Mouse (Mus musculus) activated CD4-positive, CD25-positive, alpha-beta regulatory T cell, adult 4 months (primary cell): ENCODE measurements around the gene Cald1. TPM values are rescaled to one million over a fixed set of nuclear protein-coding genes. Genes with fewer than 3 reads are reported as not detected.

Experiments used
- ATAC-seq: one replicate; pipeline ENCODE4 v1.8.0; 2017
- polyA plus RNA-seq, 2 experiments: library from polyadenylated mRNA; unstranded; fragments of 100-300 nt; shearing (Covaris generic); gene quantifications; one replicate each; pipeline ENCODE4 v1.2.1; 2017

Gene Cald1
- polyA plus RNA-seq, 2 experiments from 2014 or later: not detected

GRCm38 (mm10) chr6:34615419-34615818 is 17.1 kb downstream of the Cald1 start:
- ATAC-seq: no peak

DNA sequence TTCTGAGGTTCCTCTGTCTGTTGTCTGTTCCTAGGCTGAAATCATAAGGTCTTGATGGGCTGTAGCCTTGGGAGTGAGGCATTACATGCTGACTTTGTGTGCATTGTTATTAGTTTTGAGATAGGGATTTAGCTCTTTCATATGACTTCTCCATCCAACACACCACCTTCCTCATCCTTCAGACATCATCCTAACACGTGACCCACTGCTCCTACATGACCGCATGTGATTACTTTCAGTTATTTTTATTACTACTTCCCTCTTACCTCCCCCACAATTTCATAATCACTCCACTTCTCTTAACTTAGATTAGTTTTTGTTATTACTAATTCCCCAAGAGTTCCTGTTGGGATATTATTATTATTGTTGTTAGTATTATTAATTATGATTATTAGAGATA is 21.2 kb downstream of the Cald1 start:
- ATAC-seq: no peak

DNA sequence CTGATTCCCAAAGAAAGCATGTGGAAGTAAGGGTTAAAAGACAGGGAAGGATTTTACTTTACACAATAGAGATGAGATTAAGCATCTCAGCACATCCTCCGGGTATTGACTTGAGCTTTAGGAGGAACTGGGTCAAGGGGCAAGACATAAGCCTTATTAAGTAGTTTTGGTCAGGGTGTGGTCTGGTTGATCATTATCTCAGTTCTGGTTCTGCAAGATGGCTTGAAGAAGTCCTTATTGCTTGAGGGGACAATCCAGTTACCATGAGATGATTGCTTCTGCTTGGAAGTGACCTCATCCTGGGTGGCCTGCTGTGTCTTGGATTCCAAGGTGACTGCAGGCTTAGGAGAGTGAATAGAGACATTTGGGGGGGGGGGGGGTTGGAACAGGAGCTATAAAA is 21.9 kb downstream of the Cald1 start:
- no peak for ATAC-seq

- no peak for ATAC-seq
Observed at GRCm38 (mm10) chr6:34622865-34623264, 24.6 kb downstream of the Cald1 start.

DNA sequence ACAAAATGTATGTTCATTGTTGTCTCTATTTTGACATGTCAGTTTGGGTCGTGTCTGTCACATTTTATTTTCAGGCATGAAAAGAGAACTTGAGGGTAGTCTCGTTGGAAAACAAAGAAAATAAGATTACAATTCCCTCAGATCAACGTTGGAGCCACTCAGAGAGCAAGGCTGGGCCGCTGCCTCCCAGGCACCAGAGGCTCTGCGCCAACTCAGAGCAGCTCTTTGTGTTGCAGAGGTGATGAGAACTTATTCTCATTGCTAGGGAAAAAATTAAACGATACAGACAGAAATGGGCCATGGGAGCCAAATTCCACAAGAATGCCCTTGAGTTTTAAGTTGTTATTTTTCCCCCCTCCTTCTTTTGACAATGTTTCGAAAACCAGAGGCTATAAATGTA is 25.0 kb downstream of the Cald1 start:
- no peak for ATAC-seq

- no peak for ATAC-seq
Observed at GRCm38 (mm10) chr6:34624536-34624935, 26.2 kb downstream of the Cald1 start.

DNA sequence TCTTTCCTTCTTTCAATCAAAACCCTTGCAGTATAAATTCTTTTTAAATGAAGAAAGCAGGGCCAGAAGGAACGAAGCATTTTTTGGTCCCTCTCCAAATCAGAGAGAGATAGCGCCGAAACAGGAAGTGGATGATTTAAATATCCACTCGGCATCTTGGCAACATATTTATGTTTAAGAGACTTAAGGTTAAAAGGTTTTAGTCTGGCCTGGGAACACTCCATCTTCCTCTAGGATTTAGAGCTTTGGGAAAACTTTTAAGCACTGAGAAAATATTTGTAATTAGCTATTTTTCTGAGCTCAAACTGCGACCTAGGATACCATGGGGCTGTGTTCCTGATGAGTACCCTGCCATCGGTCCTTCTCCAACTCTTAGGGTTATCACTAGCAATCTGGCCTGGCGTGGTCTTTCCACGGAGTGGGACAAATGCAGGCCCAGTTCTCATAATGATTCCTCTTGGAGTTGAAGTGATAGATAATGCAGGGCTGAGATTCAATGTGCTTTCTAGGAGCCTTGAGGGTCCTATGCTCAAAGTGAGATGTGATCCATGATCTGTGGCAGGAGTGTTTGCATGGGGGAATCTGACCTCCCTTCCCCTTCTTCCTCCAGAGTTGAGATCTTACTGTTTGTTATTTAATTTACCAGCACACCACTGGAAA is 28.4 kb downstream of the Cald1 start:
- ATAC-seq: no peak

- no peak for ATAC-seq
Observed at GRCm38 (mm10) chr6:34628131-34628530, 29.8 kb downstream of the Cald1 start.

DNA sequence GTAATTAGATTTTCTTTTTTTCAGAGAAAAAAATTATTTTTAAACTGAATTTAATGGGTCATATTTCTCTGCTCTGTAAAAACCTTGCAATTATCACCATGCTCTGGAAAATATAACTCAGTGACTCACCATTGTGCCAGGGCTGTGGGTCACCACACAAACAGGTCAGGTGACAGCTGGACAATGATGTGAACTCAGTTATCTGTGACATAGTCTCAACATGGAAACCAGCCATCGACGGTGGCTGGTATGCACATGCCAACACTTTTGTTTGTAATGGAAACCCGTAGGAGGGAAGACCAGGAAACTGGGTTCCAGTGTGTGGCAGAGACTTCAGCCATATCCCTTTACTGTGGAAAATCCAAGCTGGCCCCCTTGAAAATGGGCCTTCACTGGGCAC is 35.5 kb downstream of the Cald1 start:
- ATAC-seq: no peak

DNA sequence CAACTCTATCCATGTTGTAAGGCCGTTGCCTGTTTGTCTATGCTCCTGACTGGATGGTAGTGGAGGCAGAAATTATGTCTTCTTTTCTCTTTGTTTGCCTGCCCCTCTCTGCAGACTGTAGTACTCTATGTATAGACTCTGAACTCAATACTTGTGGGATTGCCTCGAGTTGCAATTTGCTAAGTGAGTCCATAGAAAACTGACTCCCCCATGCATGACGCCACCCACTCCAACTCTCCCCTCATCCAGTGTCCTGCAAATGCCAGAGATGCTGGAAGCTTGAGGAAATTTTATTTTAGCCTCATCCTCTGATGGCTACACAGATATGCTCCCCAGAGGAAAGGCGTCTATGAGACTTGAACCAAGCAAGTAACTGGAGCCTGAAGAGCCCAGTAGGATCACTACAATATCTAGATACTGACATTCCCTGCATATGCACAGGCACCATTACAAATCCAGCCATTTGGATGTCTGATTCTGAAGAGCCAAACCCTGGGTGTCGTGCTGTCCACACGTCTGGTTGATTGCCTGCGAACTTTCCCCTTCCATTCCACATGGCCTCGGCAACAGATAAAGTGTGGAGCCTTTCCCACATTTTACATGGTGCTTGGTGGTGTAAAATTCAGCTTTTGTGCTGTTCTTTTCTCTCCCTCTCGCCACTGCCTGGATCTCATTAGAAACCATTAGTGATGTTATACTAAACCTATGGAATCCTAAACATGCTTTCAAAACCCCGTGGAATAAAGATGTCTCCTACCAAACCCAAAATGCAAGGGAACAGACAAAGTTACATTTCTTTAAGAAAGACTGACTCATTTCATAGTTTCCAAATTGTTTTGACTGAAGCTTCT is 39.5 kb downstream of the Cald1 start:
- ATAC-seq: no peak

DNA sequence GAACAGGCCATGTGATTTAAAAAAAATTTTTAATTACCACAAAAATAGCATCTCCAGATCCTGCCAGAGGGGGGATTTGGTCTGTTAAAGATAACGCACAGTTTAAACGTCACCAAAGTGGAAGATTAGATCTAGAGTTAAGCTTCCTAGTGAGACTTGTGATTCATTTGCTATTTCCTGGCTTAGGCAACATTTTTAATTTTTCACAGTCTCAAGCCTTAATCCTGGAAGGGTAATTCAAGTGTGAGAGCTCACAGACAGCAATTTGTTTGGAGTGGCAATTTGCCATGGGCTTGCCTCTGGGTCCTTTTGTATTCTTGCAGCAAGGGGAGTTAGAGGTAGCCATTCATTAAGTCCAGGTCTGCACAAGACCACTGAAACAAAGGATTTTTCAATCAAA is 40.4 kb downstream of the Cald1 start:
- no peak for ATAC-seq

DNA sequence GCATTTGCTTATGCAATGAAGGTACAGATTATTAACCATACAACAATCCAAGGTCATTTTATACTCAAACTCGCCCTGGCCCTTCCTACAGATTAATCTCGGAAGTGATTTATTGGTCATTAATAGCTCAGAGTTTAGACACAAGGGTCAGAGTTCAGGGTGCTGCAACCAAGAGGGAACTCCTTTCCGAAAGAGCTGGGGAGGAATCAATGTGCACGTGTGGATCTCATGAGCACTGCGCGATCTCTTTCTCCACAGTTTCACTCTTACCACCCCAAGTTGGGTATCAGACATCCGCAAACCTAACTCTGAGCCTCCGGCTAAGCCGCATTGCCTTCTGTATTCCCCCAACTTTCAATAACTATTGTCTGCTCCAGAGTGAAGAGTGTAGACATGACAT is 41.9 kb downstream of the Cald1 start:
- no peak for ATAC-seq

GRCm38 (mm10) chr6:34641081-34641480 is 42.8 kb downstream of the Cald1 start:
- ATAC-seq: no peak

DNA sequence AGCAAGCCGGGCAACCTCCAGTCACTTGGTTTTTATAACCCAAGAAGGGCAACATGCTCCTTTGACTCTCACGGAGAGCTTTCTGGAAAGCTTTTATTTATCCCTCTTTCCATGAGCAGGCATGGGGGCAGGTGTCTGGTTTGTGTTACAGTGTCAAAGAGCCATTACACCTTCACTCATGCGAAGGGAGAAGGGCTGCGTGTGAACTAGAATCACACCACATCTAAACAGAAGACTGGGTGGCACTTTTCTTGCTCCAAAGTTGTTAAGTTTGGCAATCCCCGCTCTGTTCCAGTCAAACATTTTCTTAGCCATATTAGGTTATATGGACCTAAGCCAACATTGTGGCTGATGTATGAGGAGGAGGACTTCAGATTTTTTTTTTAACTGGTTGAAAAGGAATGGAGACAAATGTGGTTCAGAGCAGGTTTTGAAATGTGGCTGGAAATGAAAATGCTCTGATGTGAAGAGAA is 43.8 kb downstream of the Cald1 start:
- ATAC-seq: no peak

DNA sequence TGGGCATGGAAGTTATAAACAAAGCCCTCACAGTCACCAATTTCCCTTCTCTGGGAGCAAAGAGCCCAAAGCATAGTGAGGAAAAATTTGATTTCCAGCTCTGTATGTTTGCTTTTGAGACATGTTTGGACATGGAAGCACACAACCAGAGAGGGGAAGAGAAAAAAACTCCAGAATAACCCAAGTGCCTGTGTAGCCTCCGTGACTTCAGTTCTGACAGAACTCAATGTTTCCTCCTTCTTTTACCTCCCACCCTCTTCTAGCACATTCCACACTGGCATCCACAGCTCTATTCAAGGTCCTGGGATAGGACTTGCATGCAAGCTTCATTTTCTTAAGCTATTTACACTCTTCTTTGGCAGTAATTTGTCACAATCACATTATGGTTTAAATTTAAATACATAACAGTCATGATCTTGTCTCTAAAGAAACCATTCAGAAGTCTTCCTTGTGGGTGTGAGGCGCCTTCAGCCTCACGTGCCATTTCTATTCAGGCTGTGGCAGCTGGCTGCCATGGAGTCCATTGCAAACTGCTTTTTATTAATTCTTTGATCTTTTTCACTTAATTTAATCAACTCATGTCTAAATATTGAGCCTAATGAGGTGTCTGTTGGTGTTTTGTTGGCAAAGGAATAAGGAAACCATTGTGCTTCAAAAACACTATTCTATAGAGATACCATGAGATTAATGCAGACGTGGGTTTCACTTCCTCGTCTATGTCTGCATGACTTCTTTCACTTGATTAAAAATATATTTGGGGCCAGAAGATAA is 49.9 kb downstream of the Cald1 start:
- ATAC-seq: no peak

- ATAC-seq: no peak
Observed at GRCm38 (mm10) chr6:34651298-34651697, 53.0 kb downstream of the Cald1 start.

DNA sequence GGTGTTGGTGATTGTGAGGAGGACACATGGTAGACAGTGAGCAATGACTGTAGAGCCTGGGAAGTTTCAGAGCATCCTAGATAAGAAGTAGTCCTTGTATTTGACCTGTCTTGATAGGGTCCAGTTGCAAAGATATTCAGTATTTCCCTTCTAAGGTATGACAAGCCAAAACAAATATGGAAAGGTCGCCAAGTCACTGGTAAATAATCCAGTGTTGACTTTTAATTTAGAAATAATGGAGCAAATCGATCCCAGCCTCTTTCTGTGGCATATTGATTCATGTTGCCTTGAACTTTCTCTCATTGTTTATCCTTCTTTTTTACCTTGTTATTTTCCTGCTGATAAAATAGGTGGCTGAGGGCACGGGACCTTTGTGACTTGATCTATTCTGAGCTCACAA is 57.4 kb downstream of the Cald1 start:
- ATAC-seq: no peak

- no peak for ATAC-seq
Observed at GRCm38 (mm10) chr6:34658791-34659190, 60.5 kb downstream of the Cald1 start.

DNA sequence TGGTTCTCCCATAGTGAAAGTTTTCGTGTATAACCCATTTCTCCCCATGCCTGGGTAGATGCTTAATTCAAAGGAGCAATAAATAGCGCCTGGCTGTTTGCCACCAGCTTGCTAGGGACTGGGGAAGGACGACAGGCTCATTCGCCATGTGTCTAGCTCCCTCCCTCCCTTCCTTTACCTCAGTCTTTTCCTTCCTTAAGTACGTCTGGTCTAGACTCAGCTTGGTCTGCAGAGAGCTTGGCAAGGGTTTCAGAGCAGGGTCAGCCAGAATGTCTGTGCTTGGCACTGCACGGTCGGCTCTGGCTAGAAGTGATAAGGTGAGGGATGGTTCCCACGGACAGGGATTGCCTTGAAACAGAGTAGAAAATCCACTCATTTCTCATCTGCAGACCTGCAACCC is 62.4 kb downstream of the Cald1 start:
- no peak for ATAC-seq

DNA sequence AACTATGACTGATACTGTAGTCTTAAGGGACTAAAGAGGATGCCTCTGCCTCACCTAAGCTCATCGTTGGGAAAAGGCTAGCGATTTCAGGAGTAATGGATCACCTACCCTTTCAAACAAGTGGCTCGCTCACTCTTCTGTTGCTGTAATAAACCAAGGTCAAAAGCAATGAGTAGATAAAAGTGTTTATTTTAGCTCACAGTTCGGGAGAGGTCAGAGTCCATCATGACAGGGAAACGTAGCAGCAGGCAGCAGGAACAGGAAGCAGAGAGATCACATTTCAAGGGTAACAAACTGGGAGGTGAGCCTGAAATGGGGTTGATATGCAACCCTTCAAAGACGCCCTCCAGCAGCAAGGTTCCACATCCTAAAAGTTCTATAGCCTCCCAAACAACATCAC is 64.3 kb downstream of the Cald1 start:
- no peak for ATAC-seq

GRCm38 (mm10) chr6:34664291-34664690 is 66.0 kb downstream of the Cald1 start:
- no peak for ATAC-seq

DNA sequence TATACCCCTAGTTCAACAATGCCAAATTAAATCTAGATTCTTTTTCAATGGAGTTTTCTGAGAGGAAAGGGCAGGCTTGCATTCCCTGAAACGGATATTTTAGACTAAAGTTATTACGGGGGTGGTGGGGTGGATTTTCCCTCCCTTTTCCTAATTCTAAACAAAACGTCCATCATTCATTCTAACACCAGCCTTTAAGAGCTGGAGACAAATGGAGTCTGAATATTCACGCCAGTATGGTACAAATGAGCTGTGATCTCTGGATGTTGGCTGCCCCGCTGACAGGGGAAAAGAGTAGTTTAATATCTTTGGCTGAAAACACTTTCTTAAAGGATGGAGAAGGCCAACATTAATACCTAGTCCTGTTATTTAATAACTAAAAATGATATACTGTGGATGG is 66.4 kb downstream of the Cald1 start:
- ATAC-seq: no peak

DNA sequence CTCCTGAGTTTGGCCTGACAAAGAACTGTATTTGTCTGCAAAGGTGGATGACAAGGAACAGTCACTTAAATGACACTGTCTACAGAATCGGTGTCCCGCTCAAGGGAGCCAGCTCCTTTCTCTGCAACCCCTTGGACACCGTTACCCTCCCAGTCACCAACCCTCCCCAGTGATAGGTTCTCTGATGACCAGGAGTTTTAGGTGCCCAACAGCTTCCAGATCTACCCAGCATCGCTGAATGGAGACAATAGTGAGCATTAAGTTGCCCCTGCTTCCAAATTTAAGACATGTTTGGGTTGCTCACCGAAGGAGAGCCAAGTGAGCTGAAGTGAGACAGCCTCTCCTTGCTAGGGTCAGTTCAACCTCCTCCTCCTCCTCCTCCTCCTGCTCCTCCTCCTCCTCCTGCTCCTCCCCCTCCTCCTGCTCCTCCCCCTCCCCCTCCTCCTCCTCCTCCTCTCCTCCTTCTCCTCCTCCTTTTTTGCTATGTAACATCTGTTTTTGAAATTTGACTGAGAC is 70.5 kb downstream of the Cald1 start:
- ATAC-seq: no peak
